Mouse (Mus musculus) cerebellum, adult (tissue): Measurements from ENCODE around the gene Iqca.

Source experiments
- ATAC-seq: cut with Nextera tagmentation; 2 replicates; pipeline ENCODE4 v1.9.2; 2017; ENCODE audit warnings: mild to moderate bottlenecking, moderate library complexity, mixed read lengths; ENCODE audit not compliant: insufficient number of reproducible peaks, low FRiP score, low TSS enrichment

The Iqca gene

DNA sequence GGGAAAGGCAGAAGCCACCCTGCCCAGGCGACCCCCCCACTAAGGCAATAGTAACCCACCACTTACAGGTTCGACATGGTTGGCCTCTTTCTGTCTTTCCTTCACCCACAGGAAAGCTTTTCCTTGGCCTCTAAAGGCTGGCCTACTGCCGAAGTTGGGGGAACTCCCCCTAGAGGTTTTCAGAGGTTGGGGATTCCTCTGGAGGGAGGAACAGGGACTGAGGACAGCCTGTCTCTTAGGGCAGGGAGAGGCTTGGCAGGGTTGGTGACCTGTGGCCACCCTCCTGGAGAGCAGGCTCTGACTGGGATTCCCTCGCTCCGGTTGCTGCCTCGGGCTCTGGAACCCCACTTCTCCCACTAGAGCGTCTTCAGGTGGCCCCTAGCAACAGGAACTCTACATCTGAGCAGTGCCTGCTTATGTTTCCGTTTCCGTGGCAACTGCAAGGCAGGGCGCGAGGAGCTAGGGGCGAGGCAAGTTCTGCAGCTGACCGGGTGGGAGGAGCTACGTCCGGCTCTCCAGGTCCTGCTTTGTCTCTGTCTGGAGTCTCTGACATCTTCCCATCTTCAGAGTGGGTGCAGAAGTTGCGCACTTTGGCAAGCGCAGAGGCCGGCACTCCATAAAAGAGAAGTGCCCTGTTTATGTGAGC, at the start of gene Iqca:
TSS of gene Iqca (minus strand) at position 303 of the 646 bp plus-strand sequence.
- peak; percentile 28; the same call in 1 of the 2 replicates for ATAC-seq

DNA sequence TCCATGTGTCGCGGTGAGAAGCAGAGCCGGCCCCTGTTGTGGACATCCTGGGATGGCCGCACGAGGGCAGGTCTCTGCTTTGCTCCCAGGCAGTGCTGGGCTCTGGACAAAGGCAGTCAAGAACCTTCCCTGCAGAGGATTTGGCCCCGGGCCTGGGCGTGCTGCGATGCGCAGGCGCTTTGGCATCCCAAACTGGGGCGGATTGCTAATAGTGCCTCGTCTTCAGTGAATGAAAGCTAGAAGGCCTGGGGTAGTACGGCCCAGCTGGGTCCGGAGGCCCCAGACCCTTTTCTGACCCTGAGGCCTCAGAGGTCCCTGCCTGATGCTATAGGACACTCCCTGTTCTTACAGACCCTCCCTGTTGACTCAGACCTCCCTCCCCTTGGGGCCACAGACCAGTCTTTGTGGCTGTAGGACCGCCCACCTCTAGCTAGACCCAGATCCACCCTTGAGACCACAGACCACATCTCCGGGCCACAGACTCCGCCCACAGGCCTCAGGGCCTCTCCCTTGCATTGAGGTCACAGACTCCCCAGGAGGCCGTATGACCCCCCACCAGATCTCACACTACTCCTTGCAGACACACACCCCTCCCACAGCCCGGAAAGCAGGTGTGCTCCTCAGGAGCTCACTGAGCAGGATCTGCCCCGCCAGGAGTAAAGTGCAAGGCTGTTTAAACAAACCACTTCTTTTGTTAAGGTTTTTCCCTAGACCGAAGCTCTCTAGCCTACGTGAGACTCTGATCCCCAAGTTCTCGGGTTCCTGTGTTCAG, 49.2 kb upstream of the Iqca start:
- ATAC-seq, result peak; percentile 39

DNA sequence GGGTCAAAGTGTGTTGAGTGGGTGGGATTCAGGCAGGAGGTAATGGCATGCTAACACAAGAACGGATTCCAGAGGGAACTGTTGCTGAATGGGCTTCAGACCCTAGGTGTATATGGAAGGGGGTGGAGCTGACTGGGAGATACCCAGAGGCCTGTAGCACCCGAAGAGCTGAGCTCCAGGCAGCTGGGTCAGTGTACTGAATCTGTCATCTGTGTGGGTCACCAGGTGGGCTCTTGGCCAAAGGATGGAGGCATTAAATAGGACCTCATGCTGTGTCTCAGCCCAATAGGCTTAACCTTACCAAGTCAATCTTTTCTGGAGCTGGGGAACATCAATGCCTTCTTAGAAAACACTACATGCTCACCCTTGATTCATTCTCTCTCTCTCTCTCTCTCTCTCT, 48.5 kb upstream of the Iqca start:
- no peak for ATAC-seq

DNA sequence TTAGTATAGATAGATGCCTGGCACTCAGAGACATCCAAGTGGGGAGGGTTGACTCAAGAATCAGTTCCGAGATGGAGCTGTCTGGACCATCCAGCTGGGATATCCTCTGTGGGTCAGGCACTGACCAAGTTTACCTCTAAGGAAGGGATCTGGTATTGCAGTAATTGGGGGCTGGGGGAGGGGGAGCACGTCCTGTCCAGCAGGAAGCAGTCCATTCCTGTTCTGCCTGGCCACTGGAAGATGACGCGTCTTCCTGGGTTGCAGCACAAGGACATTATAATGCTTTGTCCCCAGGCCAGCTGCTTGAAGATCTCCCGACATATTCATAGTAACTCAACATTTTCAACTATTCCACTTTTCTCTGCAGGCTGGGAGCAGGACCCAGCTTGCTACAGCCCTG, 48.0 kb upstream of the Iqca start:
- ATAC-seq, result no peak

DNA sequence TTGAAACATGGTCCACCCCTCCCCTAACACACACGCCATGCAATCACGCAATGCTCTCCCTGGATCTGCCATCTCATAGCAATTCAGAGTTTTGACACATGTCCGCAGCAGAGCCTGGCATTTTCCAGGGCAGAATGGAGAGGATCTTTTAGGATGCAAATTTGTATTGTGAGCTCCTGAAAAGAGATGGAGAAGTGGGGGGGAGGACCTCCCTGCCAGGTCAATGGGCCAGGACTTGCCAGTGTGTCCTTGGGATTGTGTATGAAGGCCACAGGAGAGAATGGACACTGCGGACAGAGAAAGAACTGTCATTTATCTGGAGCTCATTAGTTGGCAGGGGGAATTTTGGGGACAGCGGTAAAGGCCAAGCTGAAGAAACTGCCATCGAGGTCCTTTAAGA, 35.8 kb upstream of the Iqca start:
- ATAC-seq, result no peak

DNA sequence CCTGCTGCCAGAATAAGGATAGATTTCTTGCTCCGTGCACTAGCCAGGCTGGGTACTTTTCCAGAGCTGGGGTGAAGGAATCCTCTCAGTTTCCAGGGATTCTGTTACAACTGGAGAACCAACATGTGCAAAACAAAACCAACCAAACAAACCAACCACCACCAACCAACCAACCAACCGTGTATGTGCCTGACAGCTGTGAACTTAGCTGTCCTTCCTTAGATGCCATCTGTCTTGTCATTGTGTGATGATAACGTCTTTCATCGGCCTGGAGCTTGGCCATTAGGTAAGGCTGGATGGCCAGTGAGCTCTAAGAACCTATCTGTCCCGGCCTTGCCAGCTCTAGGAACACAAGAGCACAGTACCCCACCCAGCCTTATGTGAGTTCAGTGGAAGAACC, 33.7 kb upstream of the Iqca start:
- no peak for ATAC-seq

DNA sequence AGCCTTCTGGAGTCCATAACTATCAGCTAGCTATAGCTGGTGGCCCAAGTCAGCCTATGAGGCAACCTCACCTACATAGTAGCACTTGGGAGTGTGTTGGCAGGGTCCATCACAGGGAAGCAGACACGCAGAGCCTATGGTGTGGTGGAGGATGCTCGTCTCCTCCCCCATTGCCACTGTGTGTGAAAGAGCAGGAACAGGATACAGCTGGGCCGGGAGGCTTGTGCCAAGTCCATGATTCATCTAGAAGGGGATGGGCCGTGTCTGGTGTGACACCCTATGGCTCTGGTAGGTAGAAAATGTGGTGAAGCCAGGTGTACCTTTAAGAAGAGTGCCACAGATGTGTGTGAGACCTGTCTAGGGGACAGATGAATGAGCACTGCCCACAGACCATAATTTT, 33.0 kb upstream of the Iqca start:
- no peak for ATAC-seq

DNA sequence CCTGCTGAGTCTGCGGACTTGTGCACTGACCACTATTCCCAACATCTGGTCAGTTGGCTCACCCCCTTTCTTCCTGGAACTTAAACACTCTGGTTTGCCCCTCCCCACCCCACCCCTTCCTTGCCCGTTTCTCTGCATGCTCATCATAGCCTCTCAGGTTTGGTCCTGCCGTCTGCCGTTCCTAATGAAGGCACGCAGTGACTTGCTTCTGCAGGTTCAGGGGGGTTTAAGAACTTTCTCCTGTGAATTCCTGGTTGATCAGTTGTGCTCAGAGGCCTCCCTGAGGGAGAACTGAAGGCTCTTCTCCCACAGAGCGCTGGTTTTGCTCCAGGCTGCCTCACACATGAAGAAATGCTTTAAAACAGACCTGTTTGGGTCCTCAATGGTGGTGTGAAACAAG, 30.4 kb upstream of the Iqca start:
- ATAC-seq, result no peak

DNA sequence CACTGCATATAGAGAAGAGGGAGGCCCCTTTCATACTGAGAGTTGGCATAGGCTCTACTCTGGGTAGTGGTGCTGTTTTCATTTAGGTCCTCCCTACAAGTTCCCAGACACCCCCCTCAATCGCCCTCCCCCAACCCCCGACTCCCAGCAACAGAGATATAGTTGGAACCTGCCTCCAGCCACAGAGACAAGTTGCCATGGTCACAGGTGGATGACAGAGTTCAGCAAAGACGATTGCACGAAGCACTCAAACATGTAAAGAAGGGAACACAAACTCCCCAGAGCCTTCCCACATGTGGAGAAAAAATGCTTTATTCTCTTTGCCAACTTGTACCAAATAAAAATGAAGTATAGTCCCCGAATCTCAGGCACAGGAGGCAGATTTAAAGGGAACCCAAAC, 29.3 kb upstream of the Iqca start:
- ATAC-seq, result no peak

DNA sequence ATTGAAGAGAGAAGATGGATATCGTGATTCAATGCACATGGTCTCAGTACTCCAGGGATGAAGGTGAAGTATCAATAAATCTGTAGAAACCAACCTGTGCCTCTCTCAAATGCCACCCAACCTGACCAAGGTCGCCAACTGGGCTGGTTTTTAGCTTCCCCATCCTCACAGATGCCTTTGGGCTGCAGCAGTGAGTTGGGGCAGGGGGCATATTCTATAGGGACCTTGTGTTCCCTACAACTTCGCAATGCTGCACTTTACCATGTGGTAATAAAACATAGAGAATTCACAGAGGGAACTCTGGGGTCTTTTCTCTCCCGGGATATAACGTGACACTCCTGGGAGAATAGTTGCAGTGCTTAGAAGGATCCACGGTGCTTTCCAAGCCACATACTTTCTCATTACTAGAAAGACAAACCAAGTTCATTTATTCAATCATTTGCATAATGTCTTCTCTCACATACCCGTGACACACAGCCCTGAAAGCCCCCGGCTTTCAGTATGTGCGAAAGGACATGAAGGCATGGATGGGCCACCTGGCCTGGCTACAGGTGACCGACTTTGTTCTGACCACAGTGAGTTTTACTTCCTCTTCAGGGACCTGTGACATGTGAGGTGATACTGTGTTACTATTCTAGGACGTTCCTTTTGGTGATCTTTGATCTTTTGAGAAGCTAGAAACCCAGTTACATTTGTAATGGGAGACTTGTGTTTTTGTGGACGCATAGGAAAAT, 27.9 kb upstream of the Iqca start:
- ATAC-seq, result no peak

DNA sequence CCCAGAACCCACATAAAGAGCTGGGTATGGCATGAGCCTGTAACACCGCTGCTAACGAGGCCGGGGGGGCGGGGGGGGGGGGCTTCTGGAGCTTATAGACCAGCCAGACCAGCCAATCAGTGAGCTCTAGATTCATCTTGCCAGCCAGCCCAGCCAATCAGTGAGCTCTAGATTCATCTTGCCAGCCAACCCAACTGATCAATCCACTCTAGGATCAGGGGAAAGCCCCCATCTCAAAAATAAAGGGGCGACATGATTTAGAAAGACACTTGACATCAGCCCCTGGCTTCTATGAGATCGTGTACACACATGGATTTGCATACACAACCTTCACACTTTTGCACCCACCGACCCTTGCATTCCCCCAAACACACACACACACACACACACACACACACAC, 27.3 kb upstream of the Iqca start:
- no peak for ATAC-seq

DNA sequence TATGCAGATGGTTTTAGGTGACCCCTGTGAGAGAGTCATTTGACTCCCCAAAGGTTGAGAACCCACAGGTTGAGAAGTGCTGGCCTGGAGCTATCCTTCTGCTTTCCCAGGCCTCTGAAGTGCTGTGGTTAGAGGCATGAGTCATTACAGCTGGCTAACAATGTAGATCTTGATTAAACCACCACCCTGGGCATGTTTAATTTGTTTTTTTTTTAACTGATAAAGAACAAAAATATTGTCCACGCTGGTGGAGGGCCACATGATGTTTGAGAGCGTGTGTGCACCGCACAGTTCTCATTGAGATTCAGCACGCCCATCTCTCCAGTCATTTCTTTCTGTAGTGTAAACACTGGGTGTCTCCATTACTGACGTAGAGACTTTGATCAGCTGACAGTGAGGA, 24.8 kb upstream of the Iqca start:
- ATAC-seq, result no peak

DNA sequence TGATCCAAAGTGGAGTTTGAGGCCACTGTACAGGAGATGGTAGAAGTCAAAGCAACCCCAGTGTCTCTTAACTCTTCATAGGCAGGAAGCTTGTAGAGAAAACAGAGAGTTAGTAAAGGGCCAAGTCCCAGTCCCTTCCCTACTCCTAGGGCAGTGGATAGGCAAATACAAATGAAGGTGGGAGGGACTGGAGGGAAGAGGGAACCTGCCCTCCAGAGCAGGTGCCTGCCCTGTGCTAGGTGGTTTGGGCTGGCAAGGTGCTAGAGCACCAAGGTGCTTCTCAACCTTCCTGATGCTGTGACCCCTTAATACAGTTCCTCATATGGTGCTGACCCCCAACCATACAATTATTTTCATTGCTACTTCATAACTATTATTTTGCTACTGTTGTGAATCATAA, 24.4 kb upstream of the Iqca start:
- ATAC-seq, result no peak

DNA sequence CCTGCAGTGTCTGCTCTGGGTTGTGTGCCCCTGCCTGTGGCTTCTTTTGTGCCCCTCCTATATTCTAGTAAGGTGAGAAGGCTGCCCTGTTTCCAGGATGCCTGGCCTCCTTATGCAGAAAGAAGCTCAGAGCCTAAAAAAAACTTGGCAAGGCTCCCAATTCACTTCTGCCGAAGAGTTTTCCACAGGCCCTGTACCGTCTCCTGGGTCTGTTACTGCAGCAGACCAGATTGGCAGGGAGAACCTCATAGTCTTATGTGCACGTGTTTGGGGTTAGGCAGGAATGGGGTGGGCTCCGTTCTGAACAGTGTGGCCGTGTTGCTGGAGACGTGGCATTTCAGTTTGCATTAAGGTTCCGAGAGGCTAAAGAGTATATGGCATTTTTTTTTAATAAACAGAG, 23.0 kb upstream of the Iqca start:
- ATAC-seq, result no peak

DNA sequence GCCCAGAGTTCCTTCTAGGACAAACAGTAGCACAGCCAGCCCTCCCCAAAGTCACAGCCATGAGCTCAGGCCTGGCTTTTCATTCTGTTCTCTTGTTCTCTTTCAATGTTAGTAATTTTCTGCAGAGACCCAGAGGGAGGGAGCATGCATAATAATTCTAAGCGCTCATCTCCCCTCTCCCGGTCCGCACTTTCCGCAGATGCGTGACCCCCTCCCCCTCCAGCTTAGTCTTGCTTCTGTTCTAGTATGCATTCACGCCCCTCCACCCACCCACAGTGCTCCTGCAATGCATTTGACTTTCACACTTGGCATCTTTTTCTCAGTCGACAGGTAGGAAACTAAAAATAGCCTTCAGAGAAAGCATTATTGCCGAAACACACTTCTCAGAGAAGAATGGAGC, 21.1 kb upstream of the Iqca start:
- no peak for ATAC-seq

DNA sequence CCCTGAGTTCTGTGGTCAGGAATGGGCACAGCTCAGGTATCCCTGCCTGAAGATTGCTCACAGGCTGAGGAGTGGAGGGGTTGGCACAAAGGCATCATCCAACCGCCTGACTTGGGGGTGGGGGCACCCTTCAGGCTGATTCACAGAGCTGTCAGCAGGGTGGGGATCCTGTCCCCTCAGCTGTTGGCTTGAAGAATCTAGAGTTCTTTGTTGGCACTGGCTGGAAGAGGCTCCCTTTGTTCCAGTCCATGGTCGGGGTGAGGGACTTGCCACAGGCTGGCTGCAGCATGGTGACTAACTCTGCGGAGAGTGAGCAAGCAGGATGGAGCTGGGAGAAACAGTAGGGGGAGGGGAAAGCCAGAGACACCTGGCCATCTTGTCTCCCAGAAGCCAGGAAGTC, 11.1 kb upstream of the Iqca start:
- no peak for ATAC-seq

DNA sequence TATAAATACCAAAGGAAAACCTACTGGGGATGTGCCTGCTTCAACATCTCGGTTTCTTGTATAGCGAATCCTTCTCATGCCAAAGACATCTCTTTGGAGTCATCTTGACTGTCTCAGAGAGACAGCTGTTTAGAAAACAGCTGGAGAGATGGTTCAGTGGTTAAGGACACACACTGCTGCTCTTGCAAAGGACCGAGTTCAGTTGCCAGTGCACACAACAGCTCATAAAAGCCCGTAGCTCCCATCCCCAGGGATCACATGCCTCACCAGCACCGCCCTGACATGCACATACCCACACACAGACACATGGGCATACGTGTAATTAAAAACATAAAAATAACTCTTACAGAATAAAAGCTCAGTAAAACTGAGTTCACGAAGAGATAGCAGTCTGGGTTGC, 10.0 kb upstream of the Iqca start:
- no peak for ATAC-seq

DNA sequence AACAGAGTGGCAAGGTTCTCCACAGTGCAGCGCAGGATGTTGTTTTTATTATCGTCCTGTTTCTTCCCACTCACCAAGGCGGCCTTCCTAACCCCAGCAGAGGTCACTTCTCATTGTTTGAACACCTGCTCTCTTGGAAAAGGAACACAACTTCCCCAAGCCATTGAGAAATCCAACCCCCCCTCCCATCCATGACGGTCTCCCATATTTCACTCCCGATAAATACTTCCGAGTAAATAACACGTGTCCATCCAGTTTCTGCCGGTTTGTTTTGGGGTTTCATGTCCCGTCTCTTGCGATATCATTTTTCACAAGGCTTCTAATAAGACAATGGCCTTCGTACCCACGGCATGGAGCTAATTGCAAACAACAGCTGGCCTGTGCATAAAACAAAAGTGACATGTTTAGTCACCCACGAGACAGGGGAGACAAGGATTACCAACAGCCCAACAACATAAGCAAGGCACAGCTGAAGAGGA, 9.2 kb upstream of the Iqca start:
- no peak for ATAC-seq

DNA sequence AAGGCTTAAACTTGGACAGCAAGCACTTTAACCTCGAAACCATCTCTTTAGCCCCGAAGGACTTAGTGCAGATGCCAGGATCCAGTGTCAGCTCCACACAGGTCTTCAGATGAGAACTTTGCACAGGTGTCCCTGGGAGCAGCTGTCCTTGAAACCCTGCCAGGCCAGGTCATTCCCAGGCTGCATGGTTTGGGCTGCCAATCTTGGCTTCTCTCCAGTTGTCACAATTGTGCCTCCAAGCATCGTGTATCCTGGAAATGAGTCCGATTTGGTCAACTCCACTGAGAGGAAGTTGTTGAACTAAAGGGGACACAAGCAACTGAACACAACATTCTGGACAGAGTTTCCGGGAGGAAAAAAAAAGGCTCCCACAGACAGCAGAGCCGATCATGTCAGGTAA, 8.4 kb upstream of the Iqca start:
- no peak for ATAC-seq

DNA sequence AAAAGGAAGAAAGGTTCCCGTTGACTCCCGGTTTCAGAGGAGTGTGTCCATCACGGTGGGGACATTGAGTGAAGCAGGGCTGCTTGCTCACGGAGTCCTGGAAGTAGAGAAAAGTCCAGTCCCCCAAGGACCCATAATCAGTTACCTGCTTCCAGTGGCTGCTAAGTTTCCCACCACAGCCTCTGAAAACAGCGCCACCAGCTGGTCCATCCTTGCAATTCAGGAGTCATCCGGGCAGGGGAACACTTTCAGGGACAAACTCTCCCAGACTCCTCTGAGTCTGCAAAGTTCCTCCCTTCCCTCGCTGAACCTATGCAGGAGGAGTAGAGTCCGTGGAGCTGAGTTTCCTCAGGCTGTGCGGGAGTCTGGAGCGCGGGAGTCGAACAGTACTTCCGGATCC, 6.7 kb upstream of the Iqca start:
- no peak for ATAC-seq

DNA sequence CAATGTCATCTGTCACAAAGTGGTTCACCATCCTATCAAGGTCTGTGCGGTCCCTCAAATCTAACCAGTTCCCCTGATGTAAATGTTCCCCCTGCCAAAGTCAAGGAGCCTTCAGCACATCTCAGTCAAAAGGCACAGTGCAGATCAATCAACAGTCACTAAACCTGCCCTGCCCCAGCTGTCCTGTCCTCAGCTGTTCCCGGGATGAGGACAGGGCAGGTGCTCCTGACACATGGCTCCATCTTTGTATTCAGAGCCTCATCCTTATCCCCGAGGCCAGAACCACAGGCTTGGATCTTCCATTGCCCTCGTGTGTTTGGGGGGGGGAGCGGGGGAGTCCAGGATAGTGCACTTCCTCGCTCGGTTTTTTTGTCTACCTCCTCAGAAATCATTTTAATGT, 3.4 kb upstream of the Iqca start:
- ATAC-seq, result no peak
